Mouse (Mus musculus) spleen, adult 2 months (tissue): ENCODE measurements around the gene Timm8b.

Experiments used
- CTCF ChIP-seq: fragments of 200-500 bp; IDR thresholded peaks from 2 replicates; pipeline ENCODE4 v1.5.1; 2011; ENCODE audit warnings: mild to moderate bottlenecking, inconsistent platforms; ENCODE audit not compliant: insufficient read depth, insufficient read length, insufficient replicate concordance; ENCODE audit errors: extremely low read depth
- POLR2A ChIP-seq: fragments of 200-500 bp; IDR thresholded peaks from 2 replicates; pipeline ENCODE4 v1.6.1; 2011; ENCODE audit warnings: low read depth, low read length, inconsistent platforms

GRCm38 (mm10) chr9:50555094-50555446 is 48.6 kb upstream of the Timm8b start, which contains the start of gene Bco2:
- TF ChIP-seq POLR2A (no peak), CTCF (no peak)
